26 mouse cellular contexts compared by ENCODE assay signal in genomic region chr1:139087564-139087963, GRCm38 (mm10).
"Had no signal": no experiment of that assay in that cellular context is flagged by ENCODE, and none has a peak within 500 bp of the region (broad histone marks: within the 10 kb centered on the region; RNA-seq: fewer than 3 reads in every experiment).

No protein-coding gene starts in this region.

- H3K27ac ChIP-seq: embryonic facial prominence, embryonic 10.5 days; embryonic facial prominence, embryonic 12.5 days; embryonic facial prominence, embryonic 13.5 days; embryonic facial prominence, embryonic 15.5 days; forebrain, embryonic 10.5 days; forebrain, embryonic 13.5 days; forebrain, embryonic 15.5 days; gastrocnemius, adult 2 months; heart, adult 2 months; heart, embryonic 10.5 days had no signal

- H3K9ac ChIP-seq: embryonic facial prominence, embryonic 12.5 days; embryonic facial prominence, embryonic 13.5 days; embryonic facial prominence, embryonic 15.5 days; forebrain, embryonic 12.5 days; forebrain, embryonic 13.5 days; forebrain, embryonic 15.5 days; forebrain, postnatal 0 days had no signal

- H3K4me3 ChIP-seq: embryonic facial prominence, embryonic 10.5 days; embryonic facial prominence, embryonic 12.5 days; embryonic facial prominence, embryonic 13.5 days; embryonic facial prominence, embryonic 15.5 days; erythroblast, embryonic 14.5 days; forebrain, embryonic 10.5 days; forebrain, embryonic 12.5 days; forebrain, embryonic 13.5 days; forebrain, embryonic 15.5 days; gastrocnemius, adult 2 months; heart, adult 2 months; heart, embryonic 10.5 days had no signal

- H3K36me3 ChIP-seq: embryonic facial prominence, embryonic 10.5 days; embryonic facial prominence, embryonic 12.5 days; embryonic facial prominence, embryonic 13.5 days; embryonic facial prominence, embryonic 15.5 days; forebrain, embryonic 10.5 days; forebrain, embryonic 12.5 days; forebrain, embryonic 15.5 days; heart, embryonic 10.5 days had no signal

- H3K4me1 ChIP-seq: embryonic facial prominence, embryonic 12.5 days; embryonic facial prominence, embryonic 13.5 days; embryonic facial prominence, embryonic 15.5 days; forebrain, embryonic 12.5 days; forebrain, embryonic 15.5 days; heart, embryonic 10.5 days had no signal

- ATAC-seq: forebrain, embryonic 13.5 days; forebrain, embryonic 14.5 days; forebrain, embryonic 15.5 days; forebrain, embryonic 16.5 days; forebrain, postnatal 0 days had no signal

- DNase-seq: cerebellum, postnatal 10 days; cerebellum, postnatal 14 days; cerebellum, postnatal 25 days; cerebellum, postnatal 36 days; embryo, embryonic 11 days; forebrain, postnatal 0 days; gastrocnemius, adult 2 months; gastrocnemius, postnatal 10 days; gastrocnemius, postnatal 14 days; gastrocnemius, postnatal 25 days; gastrocnemius, postnatal 36 days; heart, adult 11 months; heart, adult 18-20 months; heart, adult 2 months had no signal

- H3K27me3 ChIP-seq: embryonic facial prominence, embryonic 12.5 days; embryonic facial prominence, embryonic 13.5 days; embryonic facial prominence, embryonic 15.5 days; forebrain, embryonic 12.5 days; forebrain, embryonic 13.5 days; forebrain, embryonic 15.5 days had no signal

- H3K9me3 ChIP-seq: embryonic facial prominence, embryonic 10.5 days; embryonic facial prominence, embryonic 12.5 days; embryonic facial prominence, embryonic 13.5 days; embryonic facial prominence, embryonic 15.5 days; forebrain, embryonic 10.5 days; forebrain, embryonic 12.5 days; forebrain, embryonic 13.5 days; forebrain, embryonic 15.5 days; heart, embryonic 10.5 days had no signal
